ENCODE assay signal across 18 mouse cellular contexts in the genomic region with DNA sequence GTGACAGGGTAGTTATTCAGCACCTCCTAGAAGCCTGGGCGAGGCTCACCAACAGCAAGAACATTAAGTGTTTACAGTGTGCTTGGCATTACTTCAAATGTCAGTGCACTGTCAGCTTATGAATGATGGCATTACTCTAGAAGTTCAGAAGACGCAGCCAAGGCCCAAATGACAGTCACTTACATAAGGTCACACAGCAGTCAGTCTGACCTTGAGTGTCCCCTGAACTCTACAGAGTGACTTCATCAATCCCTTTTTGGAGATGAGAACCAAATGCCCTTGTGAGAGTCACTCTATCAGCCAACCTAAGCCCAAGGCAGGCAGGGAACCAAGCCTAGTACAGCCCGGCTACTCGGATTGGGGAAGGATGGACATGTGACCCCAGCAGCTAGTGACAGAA. TPM values are rescaled to one million over a fixed set of nuclear protein-coding genes. Genes with fewer than 3 reads are reported as not detected.
"Had no signal": no experiment of that assay in that cellular context is flagged by ENCODE, and none has a peak within 500 bp of the region (broad histone marks: within the 10 kb centered on the region; RNA-seq: fewer than 3 reads in every experiment).

No protein-coding gene starts in this region.

- H3K9me3 ChIP-seq: kidney, embryonic 15.5 days; limb, embryonic 10.5 days; liver, embryonic 15.5 days; midbrain, embryonic 13.5 days; stomach, embryonic 15.5 days had no signal

- DNase-seq: kidney, postnatal 14 days; lung, adult 2 months; lung, postnatal 36 days; retina, postnatal 1 day; right cerebral cortex, postnatal 4 days; thymus, adult 2 months; thymus, postnatal 25 days had no signal

- H3K27ac ChIP-seq: kidney, embryonic 15.5 days; limb, embryonic 10.5 days; liver, embryonic 15.5 days; midbrain, embryonic 13.5 days; stomach, embryonic 15.5 days had no signal

- H3K9ac ChIP-seq: kidney, embryonic 15.5 days; liver, embryonic 15.5 days; midbrain, embryonic 13.5 days; stomach, embryonic 15.5 days had no signal

- ATAC-seq: lung, postnatal 0 days; midbrain, embryonic 13.5 days had no signal

- H3K4me2 ChIP-seq: kidney, embryonic 15.5 days; liver, embryonic 11.5 days; liver, embryonic 15.5 days; midbrain, embryonic 13.5 days; stomach, embryonic 15.5 days had no signal

- H3K4me3 ChIP-seq: kidney, embryonic 15.5 days; limb, embryonic 10.5 days; liver, embryonic 15.5 days; midbrain, embryonic 13.5 days; stomach, embryonic 15.5 days had no signal

RNA-seq across cellular contexts. Expression of a gene that starts 5.1 kb away (rescaled TPM):
- total RNA-seq: neutrophil, adult 5-6 weeks had no signal

RNA-seq across cellular contexts. Expression of a gene that starts 55.4 kb away (rescaled TPM):
- total RNA-seq: left cerebral cortex, postnatal 10 days; megakaryocyte progenitor cell, adult 5-6 weeks; neutrophil, adult 5-6 weeks had no signal
- polyA plus RNA-seq: midbrain, postnatal 0 days had no signal
